Mouse (Mus musculus): ENCODE measurements around the gene Mrpl38. TPM values are rescaled to one million over a fixed set of nuclear protein-coding genes. Genes with fewer than 3 reads are reported as not detected.
A peak's percentile ranks its signal among the peaks of the same experiment; 100 is the strongest.

Mrpl38 gene
- total RNA-seq (2021) = 10 to 100 TPM; 40.8 to 46.2 TPM
- long read RNA-seq, experiment 1, transcript Mrpl38-201 (9 exons, 1,411 nt) = major isoform, 56 of 61 reads
- long read RNA-seq, experiment 1, partial matches to known transcripts = 0 of 61 reads
- long read RNA-seq, experiment 1, other reads (novel, unspliced or antisense) = 4 of 61 reads
- long read RNA-seq, experiment 2, transcript Mrpl38-205 (8 exons, 1,403 nt) = minor isoform, 6 of 87 reads
- long read RNA-seq, experiment 2, transcript Mrpl38-201 (9 exons, 1,411 nt) = major isoform, 74 of 87 reads
- long read RNA-seq, experiment 2, partial matches to known transcripts = 3 of 87 reads
- long read RNA-seq, experiment 2, other reads (novel, unspliced or antisense) = 4 of 87 reads

DNA sequence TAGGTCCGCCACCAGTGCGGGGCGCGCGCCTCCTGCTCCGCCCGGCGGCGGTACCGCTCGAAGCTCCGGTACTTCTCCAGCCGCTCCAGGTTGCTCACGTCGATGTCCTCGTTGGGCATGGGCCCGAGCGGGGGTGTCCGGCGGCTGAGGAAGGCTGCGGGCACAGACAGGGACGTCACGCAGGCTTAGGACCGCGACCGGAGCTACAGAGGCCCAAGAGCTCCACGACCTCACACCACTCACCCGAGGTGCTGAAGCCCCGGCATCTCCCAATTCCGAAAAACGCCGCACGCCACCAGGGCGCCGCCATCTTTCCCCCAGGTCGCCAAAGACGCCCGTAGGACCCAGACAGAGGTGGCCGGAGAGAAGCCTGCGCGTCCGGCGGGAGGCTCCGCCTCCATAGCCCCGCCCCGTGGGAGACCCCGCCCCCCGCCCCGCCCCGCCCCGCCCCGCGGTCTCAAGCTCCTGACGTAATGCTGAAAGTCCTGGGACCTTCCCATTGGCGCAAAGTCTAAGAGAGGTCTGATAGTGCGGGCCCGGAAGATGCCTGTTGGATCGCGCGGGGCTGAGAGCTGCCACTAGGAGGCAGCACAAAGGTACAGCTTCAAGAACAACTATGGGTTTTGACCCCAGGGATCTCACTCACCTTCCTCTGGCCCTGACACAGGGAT is at the start of gene Mrpl38:
TSS of gene Mrpl38 (minus strand) at position 401 of the 671 bp plus-strand sequence.
- peak; percentile 84 for DNase-seq

DNA sequence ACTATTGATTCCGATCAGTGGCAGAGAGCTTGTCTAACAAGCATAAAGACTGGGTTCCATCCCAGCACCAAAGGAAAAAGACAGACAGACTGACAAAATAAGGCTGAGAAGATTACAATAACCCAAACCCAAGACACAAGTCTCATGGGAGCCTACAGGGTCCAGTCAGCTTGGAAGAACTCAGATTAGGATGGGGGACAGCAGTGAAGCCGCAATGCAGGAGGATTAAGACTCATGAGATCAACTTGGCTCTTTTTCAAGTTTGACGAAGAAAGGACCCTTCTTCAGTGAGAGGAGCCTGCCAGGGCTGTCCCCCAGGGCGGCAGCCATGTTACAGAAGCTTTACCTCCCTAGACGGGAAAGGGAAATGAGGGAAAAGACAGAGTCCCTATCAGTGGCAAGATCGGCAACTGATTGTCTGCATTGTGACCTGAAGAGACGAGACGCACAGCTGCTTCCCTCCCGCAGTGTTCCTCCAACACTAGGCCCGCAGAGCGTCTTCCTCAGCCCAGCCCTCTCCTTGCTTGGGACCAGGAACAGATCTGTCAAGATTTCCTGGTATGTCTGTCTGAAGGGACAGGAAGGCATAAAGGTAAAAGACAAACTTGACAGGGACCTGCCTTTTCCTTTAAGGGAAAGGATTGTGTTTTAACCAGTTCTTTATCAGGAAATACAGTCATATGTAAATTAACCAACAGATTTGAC is 48.7 kb upstream of the Mrpl38 start:
- no peak for DNase-seq

DNA sequence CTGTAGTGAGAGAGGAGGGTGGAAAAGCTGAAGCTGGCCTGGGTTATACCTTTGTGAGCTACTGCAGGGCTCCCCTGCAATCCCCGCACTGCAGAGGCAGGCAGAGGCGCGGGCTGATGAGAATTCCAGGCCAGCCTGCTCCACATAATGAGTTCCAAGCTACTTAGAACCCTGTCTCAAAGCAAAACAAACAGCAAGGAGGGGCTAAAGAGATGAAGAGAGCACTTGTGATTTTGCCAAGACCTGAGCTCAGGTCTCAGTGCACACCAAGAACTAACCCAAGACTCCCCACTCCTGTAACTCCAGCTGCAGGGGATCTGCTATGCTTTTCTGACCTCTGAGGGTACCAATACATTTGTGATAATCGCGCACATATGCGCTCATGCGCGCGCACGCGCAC is 47.7 kb upstream of the Mrpl38 start:
- DNase-seq = no peak

DNA sequence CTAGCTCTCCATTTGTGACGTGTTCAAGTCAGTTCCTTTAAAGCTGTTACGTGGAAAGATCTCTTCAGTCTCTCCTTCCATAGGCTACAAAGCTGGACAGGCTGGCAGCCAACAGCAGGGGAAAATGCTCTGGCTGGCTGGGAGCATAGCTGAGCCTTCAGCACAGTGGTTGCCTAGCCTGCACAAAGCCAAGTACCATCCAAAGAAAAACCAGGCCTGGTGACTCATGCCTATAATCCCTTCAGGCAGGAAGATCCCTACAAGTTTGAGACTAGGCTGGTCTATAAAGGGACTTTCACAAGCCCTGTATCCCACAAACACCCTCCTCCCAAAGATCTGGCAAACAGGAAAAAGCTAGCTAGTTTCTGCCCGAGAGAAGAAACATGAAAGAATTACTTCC is 47.2 kb upstream of the Mrpl38 start:
- DNase-seq = no peak

DNA sequence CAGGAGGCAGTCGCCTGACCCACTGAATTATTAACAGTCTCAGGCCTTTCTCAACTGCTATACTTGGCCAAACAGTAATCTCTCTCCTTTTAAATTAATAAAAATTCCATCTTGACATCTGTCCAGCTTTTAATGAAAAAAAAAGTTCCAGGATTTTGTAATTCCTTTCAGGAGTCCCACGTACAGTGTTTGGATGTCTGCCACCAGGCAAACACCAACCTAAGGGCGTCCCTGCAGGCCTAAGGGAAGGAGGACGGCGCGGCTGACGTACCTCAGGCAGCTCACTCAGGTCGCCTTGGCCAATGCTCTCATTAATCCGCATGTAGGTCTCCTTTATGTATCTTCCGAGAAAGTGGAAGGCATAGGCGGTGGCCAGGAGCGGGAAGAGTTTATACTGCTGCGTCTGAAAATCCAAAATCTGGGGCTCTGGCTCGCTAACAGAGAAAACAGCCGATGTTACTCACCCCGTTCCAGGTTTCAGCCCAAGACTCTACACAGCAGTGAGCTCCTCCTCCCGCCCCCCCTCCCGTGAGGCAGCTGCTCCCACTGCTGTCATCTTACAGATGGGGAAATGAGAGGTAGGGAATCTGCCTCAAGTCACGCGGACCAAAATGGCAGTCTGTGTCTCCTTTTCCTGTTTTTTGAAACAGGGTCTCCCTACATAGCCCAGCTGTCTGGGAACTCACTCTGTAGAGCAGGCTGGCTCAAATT is 39.9 kb upstream of the Mrpl38 start:
- DNase-seq = no peak

DNA sequence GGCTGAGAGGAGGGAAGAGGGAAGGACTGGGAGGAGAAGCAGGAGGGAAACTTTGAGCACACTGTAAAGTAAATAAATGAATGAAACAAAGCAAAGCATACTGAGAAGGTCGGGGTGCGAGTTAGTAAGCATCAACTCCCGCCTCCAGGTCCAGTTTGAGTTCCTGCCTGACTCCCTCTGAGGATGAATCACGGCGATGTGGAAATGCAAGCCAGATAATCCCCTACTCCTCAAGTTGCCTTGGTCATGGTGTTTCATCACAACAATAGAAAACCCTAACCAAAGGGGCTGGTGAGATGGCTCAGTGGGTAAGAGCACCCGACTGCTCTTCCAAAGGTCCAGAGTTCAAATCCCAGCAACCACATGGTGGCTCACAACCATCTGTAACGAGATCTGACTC is 37.3 kb upstream of the Mrpl38 start:
- DNase-seq = no peak

DNA sequence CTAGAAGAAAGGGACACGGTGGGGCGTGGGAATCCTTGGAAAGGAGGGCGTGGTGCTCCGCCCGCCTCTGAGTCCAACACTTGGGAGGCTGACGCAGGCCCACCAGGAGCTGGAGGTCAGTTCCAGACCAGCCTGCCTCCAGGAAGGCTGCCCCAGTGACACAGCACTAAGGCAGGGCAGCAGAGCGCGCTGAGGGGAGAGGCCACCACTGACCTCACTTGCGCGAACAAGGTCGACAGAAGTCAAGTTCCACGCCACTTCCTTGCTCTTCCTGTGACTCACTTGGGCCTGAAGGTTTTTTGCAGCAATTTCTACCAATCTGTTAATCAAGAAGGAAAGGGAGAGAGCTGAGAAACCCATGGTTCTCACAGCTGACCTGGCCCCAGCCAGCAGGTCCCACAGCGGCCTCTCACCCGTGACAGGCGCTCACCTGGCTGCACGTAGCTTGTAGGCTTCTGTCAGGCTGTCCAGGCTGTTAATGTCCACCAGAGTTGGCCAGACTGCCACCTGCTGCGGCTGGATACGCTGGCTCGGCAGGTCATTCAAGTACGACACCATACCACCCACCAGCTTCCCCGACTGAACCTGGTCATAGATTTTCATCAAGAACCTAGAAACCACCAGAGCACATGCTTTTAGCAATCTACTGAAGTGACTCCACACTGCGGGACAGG is 36.2 kb upstream of the Mrpl38 start:
- no peak for DNase-seq

DNA sequence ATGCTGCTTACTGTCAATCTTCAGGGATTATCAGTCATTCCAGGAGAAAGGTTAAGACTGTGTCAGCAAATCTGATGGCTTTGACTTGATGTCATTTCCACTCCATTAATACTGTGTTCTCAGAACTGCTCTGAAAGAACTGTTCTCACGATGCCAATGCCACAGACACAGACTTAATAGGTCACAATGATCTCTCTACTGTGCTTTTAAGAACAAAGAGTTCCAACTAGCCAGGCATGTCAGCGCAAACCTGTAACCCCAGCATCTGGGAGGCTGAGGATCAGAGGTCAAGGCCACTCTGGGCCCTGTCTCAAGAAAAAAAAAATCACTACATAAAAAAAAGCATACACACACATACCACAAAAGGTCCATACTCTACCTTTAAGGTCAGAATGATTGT is 33.3 kb upstream of the Mrpl38 start:
- no peak for DNase-seq

DNA sequence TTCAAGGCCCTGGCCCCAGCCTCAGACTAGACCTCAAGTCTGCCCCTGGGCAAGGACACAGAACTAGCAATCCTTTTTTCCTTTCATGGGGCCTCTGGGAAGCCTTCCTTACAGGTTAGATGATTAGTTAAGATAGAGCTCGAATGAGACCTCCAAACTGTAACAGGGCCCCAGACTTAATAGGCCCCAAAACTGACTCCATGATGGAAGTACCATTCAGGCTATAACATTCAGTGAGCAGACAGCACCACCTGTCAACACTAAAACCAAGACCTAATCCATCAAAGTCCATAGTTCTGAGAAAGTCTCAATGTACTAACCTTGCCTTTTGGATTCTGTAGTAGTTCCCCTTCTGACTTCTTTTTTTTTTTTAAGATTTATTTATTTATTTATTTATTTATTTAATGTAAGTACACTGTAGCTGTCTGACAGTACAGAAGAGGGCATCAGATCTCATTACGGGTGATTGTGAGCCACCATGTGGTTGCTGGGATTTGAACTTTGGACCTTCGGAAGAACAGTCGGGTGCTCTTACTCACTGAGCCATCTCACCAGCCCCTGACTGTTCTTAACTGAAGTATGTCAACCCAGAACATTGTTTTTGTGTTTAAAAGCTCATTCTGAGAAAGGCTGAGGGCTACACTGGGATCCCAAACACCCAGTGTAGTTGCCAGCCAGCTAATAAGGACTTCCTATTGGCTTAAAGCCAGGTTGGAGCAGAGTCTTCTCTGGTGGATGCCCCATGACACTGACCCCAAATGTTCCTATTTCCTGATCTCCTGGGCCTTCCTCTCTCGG is 31.5 kb upstream of the Mrpl38 start:
- DNase-seq = no peak

DNA sequence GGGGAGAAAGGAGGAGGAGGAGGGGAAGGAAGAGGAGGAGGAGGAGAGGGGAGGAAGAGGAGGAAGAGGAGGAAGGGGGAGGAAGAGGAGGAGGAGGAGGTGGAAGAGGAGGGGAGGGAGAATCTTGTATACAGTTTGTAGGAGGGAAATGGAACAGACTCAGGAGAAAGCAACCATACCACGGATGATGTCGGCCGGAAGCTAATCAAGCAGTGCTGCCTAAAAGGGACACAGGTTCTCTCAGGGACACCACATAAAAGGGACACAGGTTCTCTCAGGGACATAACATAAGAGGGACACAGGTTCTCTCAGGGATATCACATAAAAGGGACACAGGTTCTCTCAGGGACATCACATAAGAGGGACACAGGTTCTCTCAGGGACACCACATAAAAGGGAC is 30.5 kb upstream of the Mrpl38 start:
- DNase-seq = no peak

DNA sequence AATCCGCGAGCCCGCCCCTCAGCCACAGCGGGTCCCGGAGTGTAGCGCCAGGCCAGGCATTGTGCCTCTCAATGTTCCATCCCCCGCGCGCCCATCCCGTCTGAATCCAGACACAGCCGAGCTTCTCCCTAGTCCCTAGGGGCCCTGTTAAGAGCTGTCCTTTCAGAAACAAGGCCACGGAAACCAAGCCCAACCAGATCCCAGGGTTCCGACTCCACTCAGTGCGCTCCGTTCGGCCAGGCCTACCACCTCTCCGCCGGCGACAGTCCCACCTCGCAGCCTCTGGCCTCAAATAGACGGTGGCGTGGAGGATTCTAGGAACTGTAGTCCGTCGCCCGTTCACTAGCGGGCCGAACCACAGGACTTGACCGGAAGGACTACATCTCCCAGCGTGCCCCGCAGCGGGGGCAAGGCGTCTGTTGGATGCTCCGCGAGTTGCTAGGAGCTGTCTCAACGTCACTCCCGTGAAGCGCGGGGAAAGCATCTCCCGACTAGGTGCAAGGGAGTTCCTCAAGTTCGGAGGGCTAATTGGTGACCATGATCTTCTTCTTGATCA is 29.3 kb upstream of the Mrpl38 start, which contains the start of gene Fbf1:
TSS of gene Fbf1 (minus strand) at position 283 of the 556 bp plus-strand sequence.
- peak; percentile 90 for DNase-seq

DNA sequence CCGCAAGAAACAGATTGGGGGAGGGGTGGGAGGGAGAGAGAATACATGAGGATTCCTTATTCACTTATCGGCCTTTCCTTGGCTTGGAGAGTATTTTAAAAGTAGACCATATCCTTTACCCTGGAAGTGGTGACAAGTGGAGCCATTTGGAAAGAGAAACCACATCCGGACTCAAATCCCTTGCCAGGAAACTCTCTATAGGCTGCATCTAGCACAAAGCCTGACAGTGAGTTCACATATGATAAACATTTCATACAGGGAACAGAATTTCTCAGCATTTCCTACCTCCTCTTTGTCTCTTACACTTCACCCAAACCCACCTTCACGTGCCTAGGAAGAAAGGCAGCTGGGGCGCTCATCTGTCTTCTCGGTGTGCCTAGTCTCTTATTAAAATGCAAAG is 28.6 kb upstream of the Mrpl38 start:
- DNase-seq = no peak

DNA sequence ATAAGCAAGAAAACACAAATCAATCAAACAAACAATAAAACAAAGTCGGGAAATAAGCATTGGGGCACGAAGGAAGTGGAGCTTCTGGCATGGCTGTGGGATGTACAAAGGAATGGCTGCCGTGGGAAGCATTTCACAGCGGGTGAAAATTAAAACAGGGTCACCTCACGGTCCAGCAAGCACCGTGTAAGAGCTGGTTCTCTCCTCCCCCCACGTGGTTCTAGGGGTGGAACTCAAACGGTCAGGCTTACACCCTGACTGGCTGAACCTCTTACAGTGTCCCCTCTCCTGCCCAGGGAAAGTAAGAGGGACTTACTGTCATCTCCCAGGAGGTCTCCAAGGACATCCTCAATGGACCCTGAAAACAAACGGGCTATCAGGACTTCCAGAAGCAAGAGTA is 24.3 kb upstream of the Mrpl38 start:
- no peak for DNase-seq

DNA sequence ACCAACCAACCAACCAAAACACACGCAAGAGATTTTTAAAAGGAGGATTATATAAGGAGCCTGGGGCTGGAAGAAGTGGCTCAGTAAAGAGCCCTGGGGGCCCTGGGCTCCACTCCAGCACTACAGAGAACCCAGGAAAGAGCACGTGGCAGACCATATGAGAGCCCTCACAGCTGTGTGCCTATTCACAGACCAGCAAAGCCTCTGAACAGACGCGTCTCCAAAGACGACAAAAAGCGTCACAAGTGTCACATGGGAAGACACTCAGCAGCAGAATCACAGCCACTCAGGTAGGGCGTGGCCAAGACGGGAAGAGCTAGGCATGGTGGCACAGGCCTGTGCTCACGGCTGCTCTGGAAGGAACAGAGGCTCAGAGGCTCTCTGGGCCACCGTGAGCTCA is 23.5 kb upstream of the Mrpl38 start:
- no peak for DNase-seq

DNA sequence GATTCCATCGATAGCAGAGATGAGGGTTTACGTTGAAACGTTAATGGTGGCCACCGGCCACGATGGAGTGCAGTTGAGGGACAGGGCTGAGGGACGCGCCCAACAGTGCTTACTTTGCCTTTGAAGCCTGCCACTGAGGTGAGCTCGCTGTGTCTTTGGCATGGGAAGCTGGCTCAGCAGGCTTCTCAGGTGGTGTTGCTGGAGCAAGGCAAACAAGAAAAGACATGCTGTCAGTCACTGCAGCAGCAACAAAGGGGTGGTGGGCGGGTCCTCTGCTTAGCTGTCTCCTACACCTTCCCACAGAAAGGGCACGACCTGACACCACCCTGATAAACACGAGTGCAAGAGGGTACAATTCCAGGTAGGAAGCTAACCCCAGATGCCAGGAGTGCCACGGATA is 22.6 kb upstream of the Mrpl38 start:
- DNase-seq = no peak

DNA sequence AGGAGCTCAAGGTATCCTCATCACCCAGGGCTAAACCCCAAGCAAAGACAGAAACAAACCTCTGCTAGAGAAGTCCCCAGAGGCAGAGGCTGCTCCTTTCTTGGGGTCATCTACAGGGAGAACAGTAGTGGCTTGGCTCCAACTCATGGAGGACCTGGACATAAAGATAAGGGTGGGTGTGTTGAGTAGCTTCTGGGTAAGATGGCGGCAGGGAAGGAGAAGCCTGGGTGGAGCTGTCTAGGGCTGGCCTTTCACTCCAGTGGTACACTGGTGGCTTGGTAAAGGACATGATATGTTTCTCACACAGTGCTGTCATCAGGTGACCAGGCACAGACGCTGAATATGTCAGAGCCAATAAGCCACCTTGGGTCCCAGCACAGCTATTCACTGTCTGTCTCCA is 12.3 kb upstream of the Mrpl38 start:
- no peak for DNase-seq

DNA sequence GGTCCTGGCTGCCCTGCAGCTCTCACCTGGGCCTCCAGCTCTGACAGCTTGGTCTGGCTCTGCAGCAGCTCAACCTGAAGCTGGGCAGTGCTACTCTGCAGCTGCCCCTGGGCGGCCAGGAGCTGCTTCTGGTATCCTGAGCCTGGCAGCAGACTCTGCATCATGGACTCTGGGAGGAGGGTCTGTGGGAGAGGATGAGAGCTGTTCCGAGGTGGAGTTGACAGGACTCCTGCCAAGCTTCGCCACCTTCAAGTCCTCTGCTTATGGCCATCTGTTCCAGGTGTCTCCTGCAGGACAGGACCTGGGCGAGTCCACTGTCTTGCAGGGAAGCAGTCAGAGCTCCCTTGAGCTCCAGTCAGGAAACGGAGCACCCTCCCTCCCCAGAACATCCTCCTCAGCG is 10.7 kb upstream of the Mrpl38 start:
- no peak for DNase-seq

DNA sequence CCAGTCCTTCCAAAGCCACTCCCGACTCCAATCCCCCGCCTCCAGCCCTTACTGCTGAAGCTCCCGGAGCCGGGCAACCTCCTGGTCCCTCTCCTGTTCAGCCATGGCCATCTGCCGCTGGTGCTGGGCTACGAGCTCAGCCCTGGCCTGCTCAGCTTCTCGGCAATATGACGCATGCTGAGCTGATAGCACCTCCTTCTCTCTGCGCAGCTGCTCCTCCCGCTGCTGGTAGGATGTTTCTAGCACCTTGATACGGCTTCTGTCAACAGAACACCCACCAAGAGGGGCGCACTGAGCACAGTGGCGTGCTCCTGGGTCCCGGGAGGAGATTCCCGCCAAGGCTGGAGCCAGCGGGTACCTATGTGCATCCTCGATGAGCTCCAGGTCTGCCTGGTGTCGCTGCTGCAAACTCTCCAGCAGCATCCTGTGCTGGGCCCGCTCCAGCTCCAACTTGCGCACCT is 10.1 kb upstream of the Mrpl38 start:
- DNase-seq = no peak

DNA sequence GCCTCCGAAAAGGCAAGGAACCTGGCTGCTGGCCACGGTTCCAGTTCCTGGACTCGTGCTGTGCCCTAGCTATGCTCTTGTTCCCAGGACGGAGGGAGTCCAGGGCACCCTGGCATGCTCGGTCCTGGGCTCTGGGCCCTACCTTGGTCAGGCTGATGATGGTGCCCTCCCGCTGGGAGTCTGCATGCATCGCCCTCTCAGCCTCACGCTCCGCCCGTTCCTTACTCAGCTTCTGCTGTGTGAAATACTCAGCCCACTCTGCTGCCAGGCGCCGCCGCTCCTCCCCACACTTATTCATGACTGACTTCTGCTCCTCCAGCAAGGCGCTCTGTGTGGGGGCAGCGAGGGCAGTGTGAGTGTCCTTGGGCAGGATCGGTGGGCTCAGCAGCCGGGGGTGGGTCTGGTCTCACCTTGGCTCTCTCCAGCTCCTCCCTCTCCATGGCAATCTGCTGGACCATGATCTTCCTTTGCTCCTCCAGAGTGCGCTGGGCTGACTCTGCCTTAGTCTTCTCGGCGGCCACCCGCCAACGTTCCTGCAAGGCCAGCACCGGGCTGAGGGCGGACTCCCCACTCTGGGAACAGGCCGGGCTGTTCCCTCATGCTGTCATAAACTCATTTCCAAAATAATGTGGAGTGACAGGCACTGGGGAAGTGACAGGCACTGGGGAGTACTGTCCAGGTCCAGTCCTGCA is 7.8 kb upstream of the Mrpl38 start:
- DNase-seq = no peak
